Mouse (Mus musculus): ENCODE measurements around the gene Timp4. TPM values are rescaled to one million over a fixed set of nuclear protein-coding genes. Genes with fewer than 3 reads are reported as not detected.
A peak's percentile ranks its signal among the peaks of the same experiment; 100 is the strongest.

Gene Timp4
- total RNA-seq (2021): 10 to 100 TPM; 19.9 to 22.0 TPM
- long read RNA-seq, full-length matches to known transcripts: 29 of 34 reads
- long read RNA-seq, partial matches to known transcripts: 0 of 34 reads
- long read RNA-seq, other reads (novel, unspliced or antisense): 5 of 34 reads

DNA sequence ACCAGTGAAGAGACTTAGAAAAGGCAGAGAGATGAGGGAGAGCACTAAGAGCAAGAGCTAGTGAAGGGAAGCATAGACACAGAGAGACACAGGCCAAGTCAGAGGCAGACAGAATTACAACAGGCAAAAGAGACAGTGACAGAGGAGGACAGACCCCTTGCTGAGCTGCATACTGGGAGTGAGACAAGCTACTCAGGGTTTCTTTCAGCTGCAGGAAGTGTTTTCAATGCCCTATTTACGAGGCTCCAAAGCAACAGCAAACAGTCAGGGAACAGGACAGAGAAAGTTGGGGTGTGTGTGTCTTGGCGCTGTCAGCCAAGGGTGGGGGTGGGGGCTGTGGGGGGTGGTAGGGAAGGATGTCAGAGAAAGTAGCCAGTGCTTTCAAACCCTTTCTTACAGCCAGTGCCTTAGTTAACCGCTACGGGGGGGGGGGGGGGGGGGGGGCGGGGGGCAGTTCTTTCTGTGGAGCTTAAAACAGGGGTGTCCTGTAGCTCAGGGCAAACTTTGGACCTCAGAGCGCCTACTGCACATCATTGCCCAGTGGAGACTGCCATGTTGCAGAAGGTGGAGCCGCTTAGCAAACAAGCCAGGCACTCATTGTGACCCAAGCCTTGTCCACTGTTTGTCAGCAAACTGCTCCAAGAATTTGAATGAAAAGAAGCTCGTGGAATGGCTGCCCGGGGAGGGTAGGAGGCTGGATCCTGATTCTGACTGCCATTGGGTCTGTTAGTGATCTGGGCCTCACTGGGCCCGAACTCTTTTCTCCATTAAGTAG lies at the start of gene Timp4:
Gene Timp4, minus strand, starts transcription at position 107 of the 775 bp plus-strand sequence.
- DNase-seq (ENCODE audit: low spot score in 2 of 2): no peak

DNA sequence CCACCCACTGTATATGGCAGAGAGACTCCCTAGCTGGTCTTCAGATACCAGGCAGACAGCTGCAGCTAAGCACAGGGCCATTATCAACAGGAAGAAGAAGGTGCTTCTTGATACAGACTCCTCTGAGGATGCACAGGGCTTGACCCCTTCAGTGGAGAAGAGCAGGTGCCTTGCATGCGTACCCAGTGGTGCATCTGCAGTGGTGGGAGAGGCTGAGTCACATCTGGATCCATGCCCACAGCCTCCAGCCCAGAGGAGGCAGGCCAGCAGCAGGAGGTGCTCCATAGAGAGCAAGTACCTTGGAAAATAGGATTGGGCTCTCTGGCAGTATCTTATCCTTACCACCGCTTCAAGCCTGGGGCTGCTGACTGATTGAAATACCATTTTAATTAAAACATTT lies 41.9 kb upstream of the Timp4 start:
- no peak for DNase-seq (ENCODE audit: low spot score in 2 of 2)

DNA sequence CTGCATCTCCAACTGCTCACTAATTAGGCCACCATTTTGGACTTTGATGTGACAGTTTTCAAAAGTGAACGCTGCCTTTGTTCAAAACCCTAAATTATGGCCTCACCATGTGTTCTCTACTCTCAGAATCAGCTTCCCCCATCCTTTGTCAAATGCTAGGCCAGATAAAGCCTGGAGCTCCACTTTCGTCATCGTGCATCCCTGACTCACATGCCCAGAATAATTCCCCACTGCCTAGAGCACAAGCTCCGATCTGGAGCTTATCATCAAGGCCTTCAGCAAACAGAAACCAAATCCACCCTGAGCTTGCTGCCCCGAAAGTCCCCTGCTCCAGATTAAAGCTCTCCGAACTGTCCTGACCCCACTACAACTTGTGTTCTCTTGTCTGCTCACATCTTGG lies 40.6 kb upstream of the Timp4 start:
- DNase-seq (ENCODE audit: low spot score in 2 of 2): peak in 1 of 2 experiments; percentile 61

DNA sequence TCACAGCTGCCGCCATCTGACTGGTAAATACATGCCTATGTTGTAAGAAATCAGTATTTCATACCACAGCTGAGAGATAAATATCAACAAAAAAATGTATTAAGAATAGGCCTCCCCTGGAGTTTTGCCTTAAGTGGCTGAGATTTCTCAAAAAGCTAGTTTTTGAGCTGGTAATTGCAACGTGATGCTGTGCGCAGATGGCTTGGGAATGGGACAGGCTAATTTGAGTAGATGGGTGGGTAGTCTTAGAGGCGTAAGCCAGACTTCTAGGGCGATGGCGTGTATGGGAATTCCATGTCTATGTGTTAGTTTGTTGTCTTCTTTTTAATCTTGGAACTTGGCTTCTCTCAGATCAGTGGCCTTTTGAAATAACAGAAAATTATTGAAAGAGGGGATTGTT lies 39.8 kb upstream of the Timp4 start:
- DNase-seq (ENCODE audit: low spot score in 2 of 2): no peak

DNA sequence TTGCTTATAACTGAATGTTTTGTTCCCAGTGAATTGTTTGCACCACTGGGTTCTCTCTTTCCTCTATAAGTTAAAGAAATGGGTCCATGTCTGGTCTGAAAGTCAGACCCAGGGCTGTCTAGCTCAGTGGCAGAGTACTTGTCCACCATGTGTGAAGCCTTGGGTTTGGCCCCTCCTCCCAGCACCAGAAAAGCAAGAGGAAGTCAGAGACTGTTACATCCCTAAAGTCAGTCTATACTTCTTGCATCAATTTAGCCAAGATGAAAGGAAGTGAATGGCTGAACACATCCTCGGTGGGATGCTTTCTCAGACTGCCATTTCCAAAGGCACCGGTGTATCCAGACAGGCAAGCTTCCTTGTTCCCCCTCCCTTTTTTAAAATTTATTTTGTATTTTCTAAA lies 39.1 kb upstream of the Timp4 start:
- DNase-seq (ENCODE audit: low spot score in 2 of 2): no peak

DNA sequence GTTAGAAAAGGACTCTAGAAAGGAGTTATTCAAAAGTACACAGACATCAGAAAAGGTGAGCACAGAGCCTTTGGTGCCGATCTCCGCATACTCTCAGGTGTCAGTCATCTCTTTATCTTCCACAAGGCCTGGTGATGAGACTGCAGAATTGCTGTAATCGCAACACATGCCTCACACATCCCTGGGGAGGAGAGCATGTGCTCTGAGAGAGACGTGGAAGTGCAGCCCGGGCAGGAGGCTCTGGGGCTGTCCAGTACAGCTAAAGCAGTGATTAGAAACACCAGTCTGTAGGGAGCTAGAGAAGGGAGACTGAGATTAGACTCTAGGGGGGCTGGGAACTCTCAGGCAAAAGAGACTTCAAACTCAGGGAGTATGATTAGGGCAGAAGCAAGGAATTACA lies 38.6 kb upstream of the Timp4 start:
- no peak for DNase-seq (ENCODE audit: low spot score in 2 of 2)

DNA sequence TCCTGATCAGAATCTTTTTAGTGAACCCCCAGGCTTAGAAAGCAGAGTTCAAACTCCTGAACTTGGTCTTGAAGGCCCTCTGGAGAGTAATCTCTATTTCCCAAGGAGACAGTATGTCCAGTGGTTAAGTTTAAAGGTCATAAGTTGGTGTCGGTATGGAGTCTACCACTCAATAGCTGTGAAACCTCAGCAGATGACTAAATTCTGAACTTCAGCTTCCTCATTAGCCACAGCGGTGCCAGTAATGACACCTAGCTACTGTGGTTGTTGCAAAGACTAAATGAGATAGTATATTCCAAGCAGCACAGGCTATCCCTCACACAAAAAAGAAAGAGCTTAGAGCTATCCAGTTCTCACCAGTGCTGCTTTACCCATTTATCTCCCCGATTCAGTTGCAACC lies 36.2 kb upstream of the Timp4 start:
- DNase-seq (ENCODE audit: low spot score in 2 of 2): no peak

DNA sequence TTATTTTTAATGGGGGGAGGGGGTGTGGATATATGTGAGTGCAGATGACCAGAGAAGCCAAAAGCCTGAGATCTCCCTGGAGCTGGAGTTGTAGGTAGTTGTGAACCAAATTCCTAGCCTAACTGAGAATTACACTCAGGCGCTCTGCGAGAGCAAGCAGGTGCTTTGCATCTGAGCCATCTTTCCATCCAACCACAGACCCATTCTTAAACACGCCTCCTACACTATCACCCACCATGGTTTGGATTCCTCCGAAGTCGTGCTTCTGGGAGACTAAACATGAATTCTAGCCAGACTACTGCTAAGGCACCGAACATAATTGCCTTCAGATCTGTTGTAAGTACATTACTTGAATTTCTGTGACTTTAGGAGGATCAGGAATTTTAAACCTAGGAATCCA lies 34.4 kb upstream of the Timp4 start:
- peak in 1 of 2 experiments; percentile 53 for DNase-seq (ENCODE audit: low spot score in 2 of 2)

DNA sequence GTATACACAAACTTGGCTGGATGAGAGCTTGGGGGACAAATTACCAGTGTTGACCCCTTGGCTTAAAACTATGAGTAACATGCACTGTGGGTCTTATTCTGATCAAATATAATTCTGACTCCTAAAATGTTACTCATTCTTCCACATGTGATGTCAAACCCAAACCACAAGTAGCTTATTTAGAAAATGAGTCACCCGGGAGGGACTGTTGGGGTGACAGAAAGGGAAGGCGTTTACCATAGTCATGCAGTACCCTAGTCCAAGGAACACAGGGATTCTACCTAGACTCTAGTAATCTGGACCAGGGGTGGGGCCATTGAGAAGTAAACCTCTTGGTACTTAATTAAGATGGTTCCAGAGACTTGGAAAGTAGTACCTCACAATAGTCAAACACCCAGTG lies 32.1 kb upstream of the Timp4 start:
- no peak for DNase-seq (ENCODE audit: low spot score in 2 of 2)

DNA sequence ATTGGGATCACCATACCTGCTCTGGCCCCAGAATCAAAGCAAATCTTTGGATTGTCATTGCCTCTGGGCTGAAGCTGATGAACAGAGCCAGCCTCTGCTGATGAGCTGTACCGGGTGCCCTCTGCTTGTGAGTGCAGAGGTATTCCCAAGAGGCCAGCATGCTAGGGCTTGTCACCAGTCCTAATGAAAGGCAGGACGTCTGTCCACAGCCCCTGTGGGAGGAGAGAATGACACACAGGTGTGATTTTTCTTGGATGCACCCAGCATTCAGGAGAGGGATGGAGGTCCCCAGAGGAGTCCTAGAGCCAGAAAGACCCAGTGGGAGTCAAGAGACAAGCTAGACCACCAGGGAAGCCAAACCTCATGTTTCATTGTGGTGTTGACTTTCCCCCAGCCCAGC lies 27.6 kb upstream of the Timp4 start:
- DNase-seq (ENCODE audit: low spot score in 2 of 2): no peak

DNA sequence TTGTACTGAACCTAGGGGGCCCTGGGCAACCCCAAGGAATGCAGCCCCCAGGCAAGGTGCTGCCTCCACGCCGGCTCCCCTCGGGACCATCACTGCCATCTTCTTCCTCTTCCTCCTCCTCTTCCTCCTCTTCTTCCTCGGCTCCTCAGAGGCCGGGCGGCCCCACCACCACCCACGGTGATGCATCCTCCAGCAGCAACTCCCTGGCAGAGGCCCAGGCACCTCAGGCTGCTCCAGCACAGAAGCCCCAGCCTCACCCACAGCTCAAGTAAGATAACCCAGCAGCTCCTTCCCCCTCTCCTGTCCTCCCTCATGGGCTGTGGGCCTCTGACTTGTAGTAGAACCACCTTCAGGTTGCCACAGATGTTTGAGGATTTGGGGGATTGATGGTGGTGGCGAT lies 26.1 kb upstream of the Timp4 start:
- DNase-seq (ENCODE audit: low spot score in 2 of 2): no peak

DNA sequence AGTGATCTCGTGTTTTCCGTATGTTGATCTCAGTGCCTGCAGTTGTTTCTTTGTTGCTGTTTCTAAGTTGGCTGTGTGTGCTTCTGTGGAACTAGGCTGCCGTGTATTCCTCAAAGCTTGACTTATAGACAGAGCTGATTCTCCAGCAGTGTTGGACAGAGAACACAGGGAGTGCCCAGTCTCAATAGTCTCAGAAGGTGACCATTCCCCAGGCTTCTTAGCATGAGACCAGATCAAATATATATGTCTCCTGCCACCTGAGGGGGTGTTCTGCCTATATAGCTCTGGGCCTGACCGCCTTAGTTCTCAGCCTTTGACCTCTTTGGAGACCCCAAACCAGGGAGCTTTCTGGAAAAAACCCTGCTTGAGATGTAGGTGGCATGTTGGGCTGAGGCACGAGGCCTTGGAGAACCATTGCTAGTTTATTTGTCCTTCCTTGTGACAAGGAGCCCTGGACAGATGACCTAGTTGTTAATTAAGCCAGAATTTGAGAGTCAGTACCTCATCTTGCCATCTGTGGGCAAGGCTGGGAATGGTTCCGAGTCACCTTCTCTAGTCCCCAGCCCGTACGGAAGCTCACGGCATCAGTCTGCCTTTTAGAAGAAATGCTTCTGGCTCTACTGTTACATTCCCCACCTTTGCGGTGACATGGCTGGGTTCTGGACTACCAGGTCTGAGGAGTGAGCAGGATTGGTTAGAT lies 23.3 kb upstream of the Timp4 start:
- no peak for DNase-seq (ENCODE audit: low spot score in 2 of 2)

DNA sequence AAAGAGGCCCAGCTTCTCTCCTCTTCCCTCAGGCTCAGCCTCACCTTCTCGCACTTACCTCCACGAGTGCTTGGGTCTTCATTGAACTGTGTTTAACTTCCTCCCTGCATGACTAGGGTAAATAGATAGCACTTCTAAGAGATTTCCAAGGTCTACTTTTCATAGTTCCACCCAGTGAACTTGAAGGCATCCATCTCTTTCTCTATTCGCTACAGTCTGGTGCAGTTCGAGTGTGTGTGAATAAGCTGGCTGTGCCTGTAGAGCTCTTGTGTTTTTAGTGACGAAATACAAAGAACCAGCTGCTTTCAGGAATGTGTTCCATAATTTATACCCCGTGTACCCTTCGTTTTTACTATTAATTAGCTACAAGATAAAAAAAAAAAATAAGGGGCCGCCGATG lies 22.7 kb upstream of the Timp4 start:
- DNase-seq (ENCODE audit: low spot score in 2 of 2): no peak

DNA sequence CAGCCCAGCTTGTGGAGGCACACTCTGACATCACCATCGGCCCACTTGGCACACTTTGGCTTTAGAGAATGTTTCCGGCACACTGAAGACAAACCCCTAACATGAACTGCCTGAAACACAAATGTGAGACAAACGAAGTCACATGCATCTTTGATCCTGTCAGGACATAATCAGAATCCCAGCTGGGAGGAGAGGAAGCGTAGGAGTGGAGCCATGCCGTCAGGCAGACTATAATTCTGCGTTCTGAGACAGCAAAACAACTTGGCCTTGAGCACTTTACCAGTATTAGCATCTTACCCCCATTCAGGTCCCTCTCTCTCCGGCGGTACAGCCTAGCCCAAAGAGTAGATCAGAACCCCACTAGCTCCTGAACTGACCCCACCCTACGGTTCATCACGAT lies 21.3 kb upstream of the Timp4 start:
- DNase-seq (ENCODE audit: low spot score in 2 of 2): peak; percentile 43 to 57

DNA sequence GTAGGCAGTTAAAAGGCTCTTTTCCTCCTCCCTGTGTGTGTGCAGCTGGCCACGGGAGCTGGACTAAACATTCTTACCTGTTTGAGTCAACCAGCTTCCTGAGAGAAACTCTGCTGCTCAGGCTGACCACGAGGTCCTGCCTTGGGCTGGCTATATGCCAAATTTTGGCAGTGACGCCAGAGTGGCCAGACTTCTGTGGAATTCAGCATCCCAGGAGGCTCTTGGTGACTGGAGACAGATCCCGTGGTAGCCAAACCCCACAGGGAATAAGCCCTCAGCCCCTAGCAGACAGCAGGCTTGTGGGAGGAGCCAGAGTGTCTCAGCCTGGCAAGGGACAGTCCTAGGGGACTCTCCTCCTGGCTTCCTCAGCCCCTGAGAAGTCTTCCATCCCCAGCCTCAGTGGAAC lies 19.9 kb upstream of the Timp4 start:
- DNase-seq (ENCODE audit: low spot score in 2 of 2): no peak

DNA sequence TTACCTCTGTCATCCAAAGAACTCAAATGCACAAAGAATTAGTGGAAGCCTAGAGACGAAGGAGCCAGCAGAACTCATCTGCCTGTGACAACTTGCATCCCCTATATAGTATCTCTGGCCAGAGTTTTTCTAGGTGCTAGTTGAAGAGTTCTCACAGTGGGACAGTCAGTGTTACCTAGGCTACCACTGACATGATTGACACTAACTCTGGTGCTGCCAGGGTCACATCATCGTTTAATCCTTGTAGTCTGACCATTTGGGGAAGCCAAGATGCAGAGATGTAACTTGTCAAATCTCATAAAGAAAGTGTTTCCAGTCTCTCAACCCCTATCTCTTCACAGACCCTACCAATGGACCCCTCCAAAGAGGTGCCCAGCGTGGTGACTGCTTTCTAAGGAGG lies 19.3 kb upstream of the Timp4 start:
- no peak for DNase-seq (ENCODE audit: low spot score in 2 of 2)

DNA sequence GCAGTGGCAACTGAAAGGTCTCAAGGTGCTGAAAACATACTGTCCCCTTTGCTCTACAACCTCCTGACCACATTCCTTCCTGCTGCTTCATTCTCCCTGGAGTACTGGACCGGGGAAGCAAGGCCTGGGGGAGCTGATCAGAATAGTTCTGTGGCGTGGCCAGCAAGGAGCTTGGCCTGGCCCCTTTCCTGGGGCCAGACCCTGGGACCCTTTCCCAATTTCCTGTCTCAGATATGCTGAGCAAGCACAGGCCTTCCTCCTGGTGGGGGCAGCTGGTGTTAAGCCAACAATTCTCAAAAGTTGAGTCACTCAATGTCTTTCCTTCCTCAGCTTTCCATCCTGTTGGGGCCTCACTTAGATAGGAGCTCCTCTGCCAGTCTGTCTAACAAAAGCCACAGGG lies 18.1 kb upstream of the Timp4 start:
- no peak for DNase-seq (ENCODE audit: low spot score in 2 of 2)

DNA sequence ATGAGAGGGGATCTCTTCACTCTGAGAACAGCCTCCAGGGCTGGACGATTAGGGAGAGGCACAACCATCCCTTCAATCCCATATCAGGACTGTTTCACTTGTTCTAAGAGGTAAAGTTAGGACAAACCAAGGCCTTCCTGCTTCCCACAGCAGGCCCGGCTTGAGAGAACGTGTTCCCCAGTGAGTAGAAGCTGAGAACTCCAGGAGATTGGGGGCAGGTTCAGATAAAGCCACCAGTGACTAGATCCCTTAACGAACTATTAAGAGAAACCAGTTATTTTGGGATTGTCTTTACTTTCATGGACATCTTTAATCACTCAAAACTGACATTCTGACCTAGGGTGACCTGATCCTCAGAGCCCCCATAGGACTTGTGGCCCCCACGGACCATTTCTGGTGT lies 17.6 kb upstream of the Timp4 start:
- no peak for DNase-seq (ENCODE audit: low spot score in 2 of 2)

DNA sequence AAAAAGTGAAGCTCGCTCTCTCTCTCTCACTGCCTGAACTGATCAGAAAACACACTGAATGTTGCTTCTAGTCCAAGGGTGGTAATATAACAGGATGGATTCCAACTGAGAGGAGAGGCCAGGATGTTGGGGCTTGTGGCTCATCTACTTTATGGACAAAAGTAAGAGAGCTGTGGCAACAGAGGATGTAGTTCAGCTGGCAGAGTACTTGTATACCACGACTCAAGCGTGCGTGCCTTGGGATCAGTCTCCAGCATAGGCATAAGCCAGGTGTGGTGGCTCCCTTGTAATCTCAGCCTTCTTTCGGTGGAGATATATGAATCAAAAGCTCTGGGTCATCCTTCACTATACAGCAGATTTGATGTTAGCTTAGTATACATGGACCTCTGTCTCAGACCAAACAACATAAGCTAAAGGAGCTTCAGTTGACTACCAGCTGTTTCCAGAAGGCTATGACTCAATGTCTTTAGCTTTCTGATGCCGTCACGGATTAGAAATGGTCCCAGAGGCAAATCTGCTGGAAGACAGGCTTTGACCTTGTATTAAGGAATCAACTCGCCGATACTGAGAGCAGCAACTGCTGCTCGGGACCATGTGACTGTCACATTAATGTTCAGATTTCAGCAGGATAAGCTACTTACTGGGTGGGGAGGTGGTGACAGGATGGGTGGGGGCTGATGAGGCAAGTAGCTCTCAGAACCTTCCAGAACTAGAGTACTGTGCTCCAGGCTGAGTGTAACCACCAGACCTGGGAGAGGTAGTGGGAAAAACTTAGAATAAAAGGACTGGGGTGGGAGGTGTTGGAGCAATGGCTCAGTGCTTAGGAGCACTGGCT lies 16.8 kb upstream of the Timp4 start:
- DNase-seq (ENCODE audit: low spot score in 2 of 2): no peak

DNA sequence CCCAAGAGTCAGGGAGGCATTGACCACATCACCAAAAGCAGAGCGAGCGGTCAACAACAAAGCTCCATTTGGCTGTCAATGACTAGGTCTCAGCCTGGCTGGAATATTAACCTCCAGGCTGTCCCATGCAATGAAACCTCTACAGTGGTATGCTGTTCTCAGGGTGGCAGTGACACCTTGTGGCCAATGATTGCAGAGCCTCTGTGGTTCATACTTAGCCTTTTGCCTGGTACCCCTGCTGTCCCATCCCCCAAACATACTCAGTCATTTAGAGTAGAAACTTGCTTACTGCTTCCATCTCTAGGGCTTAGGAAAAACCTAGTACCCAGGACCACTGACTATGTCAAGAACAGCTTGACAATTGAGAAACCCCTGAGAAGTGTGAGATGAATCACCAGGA lies 15.9 kb upstream of the Timp4 start:
- peak; percentile 50 to 83 for DNase-seq (ENCODE audit: low spot score in 2 of 2)

DNA sequence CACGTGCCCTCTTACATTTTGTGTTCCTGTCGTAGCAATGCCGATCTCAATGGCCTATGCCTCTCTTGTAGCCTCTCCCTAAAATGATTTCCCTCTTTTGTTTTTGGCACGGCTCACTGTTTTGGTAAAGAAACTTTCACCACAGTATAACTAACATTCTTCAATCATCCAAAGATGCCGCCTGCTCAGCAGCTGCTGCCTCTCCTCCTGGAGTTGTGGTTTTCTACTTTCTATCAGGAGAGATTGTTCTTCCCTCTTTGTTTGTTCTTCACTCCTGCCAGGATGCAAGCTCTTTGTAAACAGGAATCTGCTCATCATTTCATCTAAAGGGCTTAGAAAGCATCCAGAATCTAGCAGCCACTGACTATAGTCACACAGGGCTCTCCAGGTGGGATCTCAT lies 14.8 kb upstream of the Timp4 start:
- DNase-seq (ENCODE audit: low spot score in 2 of 2): no peak

DNA sequence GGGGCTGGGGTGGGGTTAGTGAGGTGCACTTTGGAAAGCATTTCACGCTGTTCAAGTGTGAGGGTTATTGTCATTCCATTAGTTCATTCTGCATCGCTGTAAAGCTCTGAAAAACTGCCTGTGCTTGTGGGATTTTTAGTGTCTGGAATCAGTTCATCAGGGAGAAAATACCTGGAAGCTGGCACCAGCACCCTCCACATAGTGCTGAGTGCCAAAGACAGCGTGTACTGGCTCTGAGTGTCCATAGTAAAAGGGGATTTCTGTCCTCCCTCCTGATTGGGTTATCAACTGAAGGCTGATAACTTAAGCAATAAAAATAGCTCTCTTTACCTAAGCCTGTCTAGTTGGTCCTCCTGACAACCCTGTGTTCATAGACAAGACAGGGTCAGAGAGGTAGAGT lies 8.5 kb upstream of the Timp4 start:
- no peak for DNase-seq (ENCODE audit: low spot score in 2 of 2)

All from layer of hippocampus, adult 18-20 months (tissue).